Comparison of ENCODE assay signal across 13 mouse cellular contexts in the genomic region with DNA sequence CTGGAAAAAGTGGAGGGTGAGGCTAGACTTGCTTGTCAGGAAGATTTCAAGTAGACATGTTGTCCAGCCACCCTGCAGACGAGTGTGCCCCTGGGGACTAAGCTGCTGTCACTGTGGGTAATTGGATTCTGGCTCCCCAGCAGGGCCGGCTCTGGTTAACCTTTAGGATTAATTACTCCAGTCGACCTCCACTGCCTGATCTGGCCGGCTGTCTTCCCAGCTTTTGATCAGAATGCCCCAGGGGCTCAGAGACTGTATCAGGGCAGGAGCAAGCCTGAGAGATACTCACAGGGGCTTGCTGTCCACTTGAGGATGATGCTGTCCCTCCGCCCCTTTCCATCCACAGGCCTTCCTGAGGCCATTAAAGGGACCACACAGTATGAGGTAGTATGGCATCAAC.
DNase-seq lines count a peak whose midpoint lies in the region; ATAC-seq and TF ChIP-seq lines count a peak whose summit lies in the region.
"Had no signal": no experiment of that assay in that cellular context is flagged by ENCODE, and none has a peak within 500 bp of the region (broad histone marks: within the 10 kb centered on the region; RNA-seq: fewer than 3 reads in every experiment).

No protein-coding gene starts in this region.

- H3K4me1 ChIP-seq in kidney, postnatal 0 days (replicated peaks; ENCODE audit: insufficient read depth, low read length) = no peaks in the 10 kb centered on the region
- peaks cover 49% of the 10 kb centered on the region for H3K4me1 ChIP-seq in forebrain, embryonic 16.5 days (replicated peaks; ENCODE audit: control insufficient read depth, insufficient read depth, low read length)
- peaks cover 56% of the 10 kb centered on the region for H3K4me1 ChIP-seq in midbrain, embryonic 10.5 days
- H3K4me1 ChIP-seq in liver, embryonic 12.5 days = no peaks in the 10 kb centered on the region
- H3K4me1 ChIP-seq: liver, embryonic 13.5 days had no signal

- H3K27ac ChIP-seq in kidney, postnatal 0 days = no peak overlapping the region
- H3K27ac ChIP-seq in forebrain, embryonic 16.5 days (ENCODE audit: low read length) = peak overlapping the region; percentile 93
- H3K27ac ChIP-seq in midbrain, embryonic 10.5 days (replicated peaks) = peak overlapping the region; percentile 64
- no peak overlapping the region for H3K27ac ChIP-seq in liver, embryonic 12.5 days
- H3K27ac ChIP-seq: liver, embryonic 13.5 days had no signal

- TF ChIP-seq CTCF in kidney, postnatal 0 days (IDR thresholded peaks at IDR 0.05; ENCODE audit: low read depth) = no peak

- no peak overlapping the region for H3K4me2 ChIP-seq in kidney, postnatal 0 days (ENCODE audit: low read length)
- no peak overlapping the region for H3K4me2 ChIP-seq in forebrain, embryonic 16.5 days (ENCODE audit: low read length)
- H3K4me2 ChIP-seq in liver, embryonic 12.5 days = no peak overlapping the region
- H3K4me2 ChIP-seq: heart, embryonic 11.5 days; liver, embryonic 13.5 days had no signal

- no peak overlapping the region for H3K9ac ChIP-seq in kidney, postnatal 0 days (ENCODE audit: low read depth, low read length)
- no peak overlapping the region for H3K9ac ChIP-seq in forebrain, embryonic 16.5 days (replicated peaks; ENCODE audit: low read depth, low read length)
- H3K9ac ChIP-seq in liver, embryonic 12.5 days = no peak overlapping the region
- H3K9ac ChIP-seq: liver, embryonic 13.5 days had no signal

- ATAC-seq in kidney, postnatal 0 days (replicated peaks; ENCODE audit: low FRiP score, low read depth) = 0 out of 2 replicates have a peak, but pooled peaks have one; percentile 5
- ATAC-seq in forebrain, embryonic 16.5 days = no peak
- no peak for ATAC-seq in liver, embryonic 12.5 days

- H3K36me3 ChIP-seq in kidney, postnatal 0 days (ENCODE audit: insufficient read depth, low read length) = no peaks in the 10 kb centered on the region
- H3K36me3 ChIP-seq in forebrain, embryonic 16.5 days (ENCODE audit: control insufficient read depth, insufficient read depth) = no peaks in the 10 kb centered on the region
- H3K36me3 ChIP-seq in midbrain, embryonic 10.5 days = no peaks in the 10 kb centered on the region
- H3K36me3 ChIP-seq in liver, embryonic 12.5 days = no peaks in the 10 kb centered on the region
- H3K36me3 ChIP-seq: liver, embryonic 13.5 days had no signal

- no peaks in the 10 kb centered on the region for H3K27me3 ChIP-seq in kidney, postnatal 0 days (ENCODE audit: insufficient read depth, low read length)
- H3K27me3 ChIP-seq in forebrain, embryonic 16.5 days (replicated peaks; ENCODE audit: control insufficient read depth, insufficient read depth, low read length) = no peaks in the 10 kb centered on the region
- H3K27me3 ChIP-seq in midbrain, embryonic 10.5 days (ENCODE audit: low read depth, poor library complexity, severe bottlenecking) = no peaks in the 10 kb centered on the region
- H3K27me3 ChIP-seq in liver, embryonic 12.5 days (replicated peaks) = peaks cover 13% of the 10 kb centered on the region
- H3K27me3 ChIP-seq: liver, embryonic 13.5 days had no signal

- no peak overlapping the region for H3K4me3 ChIP-seq in kidney, postnatal 0 days (replicated peaks; ENCODE audit: low read depth, low read length)
- H3K4me3 ChIP-seq in forebrain, embryonic 16.5 days (replicated peaks; ENCODE audit: low read length) = no peak overlapping the region
- H3K4me3 ChIP-seq in midbrain, embryonic 10.5 days = no peak overlapping the region
- no peak overlapping the region for H3K4me3 ChIP-seq in liver, embryonic 12.5 days
- H3K4me3 ChIP-seq: liver, embryonic 13.5 days had no signal

- H3K9me3 ChIP-seq in kidney, postnatal 0 days (replicated peaks; ENCODE audit: low read length) = no peaks in the 10 kb centered on the region
- no peaks in the 10 kb centered on the region for H3K9me3 ChIP-seq in forebrain, embryonic 16.5 days (ENCODE audit: control insufficient read depth, low read length)
- no peaks in the 10 kb centered on the region for H3K9me3 ChIP-seq in midbrain, embryonic 10.5 days (replicated peaks)
- H3K9me3 ChIP-seq in liver, embryonic 12.5 days (replicated peaks) = no peaks in the 10 kb centered on the region
- H3K9me3 ChIP-seq: liver, embryonic 13.5 days had no signal

- no peak for DNase-seq in kidney, postnatal 0 days (ENCODE audit: low spot score)
- no peak for DNase-seq in kidney, postnatal 14 days
- DNase-seq in midbrain, embryonic 10.5 days (ENCODE audit: low spot score) = peak; percentile 58
- DNase-seq in retina, adult 2 months (ENCODE audit: low read depth, low spot score) = peak; percentile 13
- DNase-seq in frontal cortex, postnatal 10 days (ENCODE audit: low spot score in 2 of 2) = no peak
- no peak for DNase-seq in right cerebral cortex, adult 2 months (ENCODE audit: low spot score in 2 of 2)
- DNase-seq: adrenal gland, adult 2 months; liver, embryonic 13.5 days; lung, postnatal 4 days; thymus, adult 2 months had no signal

- 19% methylated on average over 5 of the region's 5 CpGs for WGBS in kidney, postnatal 0 days
- 9% methylated on average over 5 of the region's 5 CpGs for WGBS in forebrain, embryonic 16.5 days
- WGBS in midbrain, embryonic 10.5 days = 7% methylated on average over 5 of the region's 5 CpGs
- WGBS in liver, embryonic 12.5 days (ENCODE audit: insufficient replicate concordance) = 31% methylated on average over 5 of the region's 5 CpGs

Comparison
In these comparisons a context has a peak if more than half of its experiments do, and no peak if none do; other contexts are left out.
1. DNase-seq: peak in midbrain, embryonic 10.5 days (single experiment) and retina, adult 2 months (single experiment); none in kidney, postnatal 0 days (single experiment), kidney, postnatal 14 days (single experiment), frontal cortex, postnatal 10 days (0 of 2) and right cerebral cortex, adult 2 months (0 of 2).
2. H3K27ac ChIP-seq: peak in forebrain, embryonic 16.5 days (single experiment) and midbrain, embryonic 10.5 days (single experiment); none in kidney, postnatal 0 days (single experiment) and liver, embryonic 12.5 days (single experiment).